Mouse (Mus musculus): ENCODE measurements around the gene Mad2l1bp. TPM values are rescaled to one million over a fixed set of nuclear protein-coding genes. Genes with fewer than 3 reads are reported as not detected.

Mad2l1bp gene
- polyA plus RNA-seq (2012; rRNA removed), result 21.1 and 23.4 TPM in 2 replicates

DNA sequence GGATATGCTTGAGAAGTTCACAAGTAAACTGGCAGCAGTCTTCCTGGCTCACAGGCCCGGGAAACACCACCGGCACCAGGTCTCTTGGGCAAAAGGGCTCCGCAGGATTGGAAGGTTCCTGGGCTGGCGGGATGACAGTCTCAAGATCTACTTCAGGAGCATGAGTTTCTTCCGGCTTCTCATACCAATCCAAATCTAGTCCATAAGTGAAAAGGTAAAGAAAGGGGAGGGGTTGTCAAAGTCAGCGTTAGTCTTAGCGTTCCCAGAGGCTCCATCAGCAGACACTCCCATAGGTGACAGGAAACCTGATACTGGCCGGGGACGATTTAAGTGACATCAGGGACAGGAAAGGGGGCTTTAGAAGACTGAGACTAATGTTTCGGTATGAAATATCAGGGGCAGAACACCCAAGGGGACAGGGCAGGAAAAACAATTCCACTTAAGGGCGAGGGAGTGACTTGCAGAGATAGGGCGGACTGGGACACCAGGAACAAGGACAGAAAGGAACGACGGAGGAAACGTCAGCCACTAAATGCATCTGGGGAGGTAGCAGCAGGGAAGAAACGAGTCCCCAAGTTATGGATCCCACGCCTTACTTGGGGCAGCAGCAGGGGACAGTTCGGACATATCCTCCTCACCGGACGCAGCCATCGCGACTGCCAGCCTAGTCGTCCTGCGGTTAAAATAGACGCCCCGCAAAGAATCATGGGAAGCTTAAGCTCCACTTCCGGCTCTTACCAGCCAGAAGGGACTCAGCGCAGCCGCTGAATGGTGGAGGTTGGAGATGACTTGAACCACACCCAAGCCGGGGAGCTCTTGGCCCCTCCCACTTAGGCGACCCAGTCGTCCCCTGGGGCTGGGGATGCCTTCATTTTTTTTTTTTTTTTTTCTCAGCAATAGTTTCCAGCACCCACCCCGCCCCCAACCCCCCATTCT, at the start of gene Mad2l1bp:
Mad2l1bp (minus strand) TSS at position 707 of the 936 bp plus-strand sequence.

DNA sequence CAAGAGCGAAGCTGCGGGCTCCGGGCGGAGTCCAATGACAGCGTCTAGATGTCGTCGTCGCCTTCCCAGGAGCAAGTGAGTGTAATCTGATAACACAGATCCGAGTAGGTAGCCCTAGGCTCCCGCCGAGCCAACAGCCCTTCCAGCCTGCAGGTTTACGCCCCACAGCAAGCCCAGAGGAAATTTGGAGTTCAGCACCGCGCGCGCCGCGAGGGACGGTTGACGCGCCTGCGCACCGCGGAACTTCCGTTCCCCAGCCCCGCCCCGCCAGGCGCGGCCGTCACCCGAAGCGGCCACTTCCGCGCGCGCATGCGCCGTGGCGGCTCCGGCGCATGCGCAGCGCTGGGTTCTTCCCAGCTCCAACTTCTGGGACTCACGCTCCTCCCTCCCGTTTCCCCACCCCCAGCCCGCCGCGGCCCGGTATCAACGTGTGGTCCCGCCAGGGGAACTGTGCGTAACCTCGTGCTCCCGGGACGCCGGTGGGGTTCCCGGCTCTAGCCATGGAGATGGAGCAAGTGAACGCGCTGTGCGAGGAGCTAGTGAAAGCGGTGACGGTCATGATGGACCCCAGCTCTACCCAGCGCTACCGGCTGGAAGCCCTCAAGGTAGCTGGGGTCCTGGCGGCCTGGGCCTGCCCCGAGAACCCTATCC, 49.2 kb upstream of the Mad2l1bp start, which contains the start of the genes Polh and Xpo5:
Polh (minus strand) TSS at position 225 of the 651 bp plus-strand sequence.
Xpo5 (plus strand) TSS at position 362 of the 651 bp plus-strand sequence.

DNA sequence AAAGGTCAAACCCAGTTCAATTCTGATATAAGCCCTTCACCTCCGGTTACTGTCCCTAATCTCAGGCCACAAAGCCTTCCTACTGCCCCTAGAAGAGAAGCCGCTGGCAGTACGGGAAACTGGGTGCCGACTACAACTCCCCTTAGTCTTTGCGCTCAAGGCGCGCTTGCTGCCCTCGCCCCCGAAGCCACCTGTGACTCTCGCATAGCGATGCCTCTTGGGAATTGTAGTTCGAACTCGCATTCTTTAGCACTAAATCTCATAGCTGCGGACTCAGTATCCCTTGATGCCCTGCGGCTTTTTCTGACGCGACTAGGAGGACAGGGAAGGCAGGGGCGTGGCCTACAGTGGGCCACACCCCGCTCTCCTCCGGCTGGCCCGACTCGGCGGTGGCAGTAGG, 7.3 kb upstream of the Mad2l1bp start, which contains the start of gene Gtpbp2:
Gtpbp2 (plus strand) TSS at position 347 of the 400 bp plus-strand sequence.

DNA sequence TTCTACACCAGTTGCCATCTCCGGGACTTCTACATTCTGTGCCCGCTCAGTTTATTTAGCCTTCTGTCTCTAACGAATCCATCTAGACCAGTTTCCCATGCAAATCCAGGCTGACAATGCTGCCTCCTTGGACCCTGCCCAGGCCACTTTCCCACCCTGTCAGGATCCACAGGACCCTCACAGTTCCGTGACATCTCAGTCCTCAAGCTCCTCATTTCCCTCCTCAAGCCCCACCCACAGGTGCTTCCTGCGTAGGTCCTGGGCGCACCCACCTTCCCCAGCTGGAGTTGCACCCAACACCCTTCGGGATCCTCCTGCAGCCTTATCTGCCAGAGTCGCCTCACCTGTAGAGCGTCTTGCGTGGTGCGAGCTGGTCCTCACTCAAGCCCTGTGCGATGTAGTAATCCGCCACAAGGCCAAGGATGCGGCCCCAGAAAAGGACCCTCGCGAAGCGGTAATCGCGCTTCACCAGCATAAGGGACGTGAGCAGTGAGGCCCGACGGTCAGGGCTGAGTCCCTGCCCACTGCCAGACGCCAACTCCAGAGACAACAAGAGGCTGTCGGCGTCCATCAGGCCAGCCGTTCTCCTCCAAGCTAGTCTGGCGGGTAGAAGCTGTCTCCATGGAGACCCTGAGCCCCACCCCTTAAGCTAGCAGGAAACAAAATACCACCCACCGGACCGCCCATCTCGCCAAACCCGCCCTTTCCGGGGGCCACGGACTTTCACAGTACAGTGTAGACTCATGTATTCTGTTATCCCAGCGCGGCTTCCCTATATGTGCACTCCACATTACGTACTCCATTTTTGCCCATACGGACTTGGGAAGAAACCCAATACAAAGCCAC, 9.6 kb downstream of the Mad2l1bp start, which contains the start of gene Rsph9:
Rsph9 (minus strand) TSS at position 639 of the 846 bp plus-strand sequence.

DNA sequence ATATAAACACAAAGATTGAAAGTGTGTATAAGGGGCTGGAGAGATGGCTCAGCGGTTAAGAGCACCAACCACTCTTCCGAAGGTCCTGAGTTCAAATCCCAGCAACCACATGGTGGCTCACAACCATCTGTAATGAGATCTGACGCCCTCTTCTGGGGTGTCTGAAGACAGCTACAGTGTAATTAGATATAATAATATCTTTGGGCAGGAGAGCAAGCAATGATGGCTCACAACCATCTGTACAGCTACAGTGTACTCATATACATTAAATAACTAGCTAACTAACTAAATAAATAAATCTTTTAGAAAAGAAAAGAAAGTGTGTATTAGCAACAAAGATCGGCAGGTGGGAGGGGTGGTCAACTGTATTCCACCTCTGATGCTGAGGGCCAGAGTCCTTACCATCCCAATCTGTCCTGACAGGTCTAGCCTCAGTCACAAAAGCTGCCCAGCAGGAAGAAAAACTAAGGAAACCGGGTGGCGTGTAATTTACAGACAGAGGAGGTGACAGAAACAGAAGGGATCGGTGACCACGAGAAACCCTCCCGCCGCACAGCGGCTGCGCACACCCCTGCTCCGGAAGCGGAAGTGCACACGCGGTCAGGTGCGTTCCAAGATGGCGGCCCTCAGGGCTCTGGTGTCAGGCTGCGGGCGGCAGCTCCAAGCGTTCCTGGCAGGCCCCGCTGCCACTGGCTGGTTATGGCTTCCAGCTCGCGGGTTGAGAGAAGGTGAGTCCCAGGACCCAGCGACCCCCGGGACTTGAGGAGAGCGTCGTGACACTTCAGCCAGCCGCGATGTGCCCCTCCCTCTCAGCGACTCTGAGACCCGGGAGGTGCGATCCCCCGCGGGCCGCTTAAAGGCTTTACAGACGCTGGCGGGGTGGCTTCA, 42.7 kb downstream of the Mad2l1bp start, which contains the start of gene Mrps18a:
Mrps18a (plus strand) TSS at position 585 of the 888 bp plus-strand sequence.

Other genes starting within 250 kb of the Mad2l1bp start
- gene Vegfa, start 121.2 kb downstream of the Mad2l1bp start, polyA plus RNA-seq (2012; rRNA removed), result 249 and 260 TPM in 2 replicates
- 90.2 and 93.1 TPM in 2 replicates for gene Mrps18a, start 42.6 kb downstream of the Mad2l1bp start, polyA plus RNA-seq (2012; rRNA removed)
- 67.7 and 69.6 TPM in 2 replicates for gene Rsph9, start 9.3 kb downstream of the Mad2l1bp start, polyA plus RNA-seq (2012; rRNA removed)
- gene Gtpbp2, start 7.5 kb upstream of the Mad2l1bp start, polyA plus RNA-seq (2012; rRNA removed), result 198 and 200 TPM in 2 replicates
- 9.1 and 9.4 TPM in 2 replicates for gene Polh, start 49.1 kb upstream of the Mad2l1bp start, polyA plus RNA-seq (2012; rRNA removed)
- gene Xpo5, start 49.2 kb upstream of the Mad2l1bp start, polyA plus RNA-seq (2012; rRNA removed), result 45.4 and 48.5 TPM in 2 replicates
- 108 and 110 TPM in 2 replicates for gene Polr1c, start 94.5 kb upstream of the Mad2l1bp start, polyA plus RNA-seq (2012; rRNA removed)
- gene Yipf3, start 94.5 kb upstream of the Mad2l1bp start, polyA plus RNA-seq (2012; rRNA removed), result 59.5 and 62.7 TPM in 2 replicates
- gene Lrrc73, start 100.0 kb upstream of the Mad2l1bp start, polyA plus RNA-seq (2012; rRNA removed), result 56.8 and 63.4 TPM in 2 replicates
- gene Tjap1, start 129.5 kb upstream of the Mad2l1bp start, polyA plus RNA-seq (2012; rRNA removed), result 42.6 and 47.1 TPM in 2 replicates
- 153 and 156 TPM in 2 replicates for gene Dlk2, start 143.9 kb upstream of the Mad2l1bp start, polyA plus RNA-seq (2012; rRNA removed)
- gene Abcc10, start 174.8 kb upstream of the Mad2l1bp start, polyA plus RNA-seq (2012; rRNA removed), result 11.9 and 12.2 TPM in 2 replicates
- gene Zfp318, start 230.2 kb upstream of the Mad2l1bp start, polyA plus RNA-seq (2012; rRNA removed), result 37.3 and 42.2 TPM in 2 replicates

All from central nervous system, embryonic 18 days (tissue).